ENCODE assay signal across 1 mouse cellular context in the genomic region with DNA sequence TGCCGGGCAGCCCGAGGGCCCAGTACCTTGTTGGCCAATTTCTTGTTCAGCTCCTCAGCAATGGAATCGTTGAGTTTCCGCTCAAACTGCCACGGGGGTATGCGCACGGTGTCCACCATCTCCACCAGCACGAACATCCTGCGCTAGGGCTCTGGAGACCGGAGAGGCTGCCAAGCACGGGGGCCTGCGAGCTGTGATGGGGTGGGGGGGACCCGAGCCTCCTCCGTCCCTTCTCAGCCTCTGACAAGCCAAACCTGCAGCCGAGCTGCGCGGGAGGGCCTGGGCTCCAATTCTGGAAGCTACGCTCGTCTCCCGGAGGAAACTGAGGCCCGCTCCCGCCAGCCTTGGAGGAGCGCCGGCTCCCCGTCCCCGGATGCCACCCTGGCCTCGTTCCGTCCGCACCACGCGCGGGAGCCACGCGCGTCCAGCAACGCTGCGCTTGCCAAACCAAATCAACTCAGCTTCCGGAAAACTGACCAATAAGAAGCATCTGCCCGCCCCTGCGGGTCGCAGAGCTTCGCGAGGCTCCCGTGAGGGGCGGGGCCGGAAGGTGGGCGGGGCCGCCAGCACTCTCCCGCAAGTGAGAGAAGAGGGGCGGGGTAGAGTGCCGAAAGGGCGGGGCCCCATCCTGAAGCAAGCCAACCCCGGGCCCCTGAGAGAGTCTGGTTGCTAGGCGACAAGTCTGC.
TF ChIP-seq lines count a peak whose summit lies in the region.

TSS of gene Polr3h (minus strand) at position 481 of the 686 bp plus-strand sequence.

TF ChIP-seq in MEL, 35 proteins besides CTCF, POLR2A, EP300 and RAD21 (continued from another document):
- TF ChIP-seq TCF12 (IDR thresholded peaks at IDR 0.05; ENCODE audit: low read depth, low read length) (0 out of 2 replicates have a peak, but pooled peaks have one; percentile 33), SIN3A (IDR thresholded peaks at IDR 0.05; ENCODE audit: low read length) (peak; percentile 97), USF2 (IDR thresholded peaks at IDR 0.05; ENCODE audit: borderline replicate concordance in 1 of 2, insufficient read depth in 1 of 2, low read depth in 1 of 2, low read length in 2 of 2) (no peak), MEF2A (IDR thresholded peaks at IDR 0.05; ENCODE audit: extremely low read depth, insufficient replicate concordance, low read depth, low read length, poor library complexity, severe bottlenecking) (no peak), RCOR1 (IDR thresholded peaks at IDR 0.05; ENCODE audit: low read depth, low read length) (no peak), TAL1 (IDR thresholded peaks at IDR 0.05; ENCODE audit: low read length) (no peak), ZKSCAN1 (IDR thresholded peaks at IDR 0.05; ENCODE audit: low read depth, low read length) (no peak), MXI1 (IDR thresholded peaks at IDR 0.05; ENCODE audit: low read depth, low read length) (peak; percentile 98), GABPA (IDR thresholded peaks at IDR 0.05; ENCODE audit: low read depth, low read length) (no peak), ZMIZ1 (IDR thresholded peaks at IDR 0.05; ENCODE audit: low read depth, low read length) (0 out of 2 replicates have a peak, but pooled peaks have one; percentile 60), GATA1 (IDR thresholded peaks at IDR 0.05; ENCODE audit: low read depth, low read length) (no peak), MAFK (IDR thresholded peaks at IDR 0.05; ENCODE audit: borderline replicate concordance, low read depth, low read length) (no peak), USF1 (IDR thresholded peaks at IDR 0.05; ENCODE audit: low read depth, low read length) (no peak), MYC (IDR thresholded peaks at IDR 0.05; ENCODE audit: low read depth, low read length) (peak; percentile 91)
